Mouse (Mus musculus): ENCODE results near the gene Bst1. TPM values are rescaled to one million over a fixed set of nuclear protein-coding genes. Genes with fewer than 3 reads are reported as not detected.

Bst1 gene
- total and polyA plus RNA-seq, 2 experiments = 0.16 to 0.18 TPM

- Histone ChIP-seq H3K79me2 (ENCODE audit: control insufficient read depth, insufficient read depth, low read length) (no peaks in the 10 kb centered on the region), H3K9ac (ENCODE audit: low read depth, low read length) (no peak overlapping the region), H3K36me3 (ENCODE audit: control insufficient read depth, insufficient read depth, low read length) (no peaks in the 10 kb centered on the region), H3K27ac (replicated peaks; ENCODE audit: insufficient read depth, low read depth, low read length) (no peak overlapping the region), H3K4me1 (ENCODE audit: control insufficient read depth, insufficient read depth, low read length) (no peaks in the 10 kb centered on the region), H3K4me3 (ENCODE audit: insufficient read depth, low read depth, low read length) (no peak overlapping the region), H3K27me3 (ENCODE audit: control insufficient read depth, insufficient read depth, low read length) (no peaks in the 10 kb centered on the region; the same call in 1 of the 2 replicates)
- TF ChIP-seq CTCF (IDR thresholded peaks at IDR 0.05; ENCODE audit: low read depth, low read length) (no peak), POLR2A (IDR thresholded peaks at IDR 0.05; ENCODE audit: extremely low read depth, insufficient read depth, low read length) (no peak)
- 53% methylated on average over 1 of the region's 1 CpGs for WGBS
- no peak for DNase-seq (ENCODE audit: extremely low read depth, low read depth, low spot score)
Measured at GRCm38 (mm10) chr5:43815769-43816168, 2.9 kb upstream of the Bst1 start.

- Histone ChIP-seq H3K27me3 (ENCODE audit: control insufficient read depth, insufficient read depth, low read length) (no peaks in the 10 kb centered on the region; the same call in 1 of the 2 replicates), H3K4me3 (ENCODE audit: insufficient read depth, low read depth, low read length) (no peak overlapping the region)
- WGBS = 49% methylated on average over 11 of the region's 11 CpGs
Measured at GRCm38 (mm10) chr5:43820785-43821184, 2.1 kb downstream of the Bst1 start.

GRCm38 (mm10) chr5:43821538-43821937 lies 2.9 kb downstream of the Bst1 start, which contains the start of gene Fbxl5:
Gene Fbxl5, minus strand, starts transcription at chr5:43821638.
- 87% methylated on average over 19 of the region's 19 CpGs for WGBS
- no peaks in the 10 kb centered on the region for H3K4me1 ChIP-seq (ENCODE audit: control insufficient read depth, insufficient read depth, low read length)

More at GRCm38 (mm10) chr5:43820785-43821184, 2.1 kb downstream of the Bst1 start:
- TF ChIP-seq CTCF (IDR thresholded peaks at IDR 0.05; ENCODE audit: low read depth, low read length) = no peak
- no peak for TF ChIP-seq POLR2A (IDR thresholded peaks at IDR 0.05; ENCODE audit: extremely low read depth, insufficient read depth, low read length)
- Histone ChIP-seq H3K9ac (ENCODE audit: low read depth, low read length) (no peak overlapping the region), H3K4me1 (ENCODE audit: control insufficient read depth, insufficient read depth, low read length) (no peaks in the 10 kb centered on the region), H3K79me2 (ENCODE audit: control insufficient read depth, insufficient read depth, low read length) (no peaks in the 10 kb centered on the region), H3K27ac (replicated peaks; ENCODE audit: insufficient read depth, low read depth, low read length) (no peak overlapping the region), H3K36me3 (ENCODE audit: control insufficient read depth, insufficient read depth, low read length) (no peaks in the 10 kb centered on the region)
- DNase-seq (ENCODE audit: extremely low read depth, low read depth, low spot score) = no peak

GRCm38 (mm10) chr5:43822199-43822598 lies 3.5 kb downstream of the Bst1 start:
- no peaks in the 10 kb centered on the region; the same call in 1 of the 2 replicates for H3K27me3 ChIP-seq (ENCODE audit: control insufficient read depth, insufficient read depth, low read length)
- DNase-seq (ENCODE audit: extremely low read depth, low read depth, low spot score) = no peak
- H3K9ac ChIP-seq (ENCODE audit: low read depth, low read length) = no peak overlapping the region
- no peak overlapping the region for H3K4me3 ChIP-seq (ENCODE audit: insufficient read depth, low read depth, low read length)
- TF ChIP-seq POLR2A (IDR thresholded peaks at IDR 0.05; ENCODE audit: extremely low read depth, insufficient read depth, low read length) (no peak), CTCF (IDR thresholded peaks at IDR 0.05; ENCODE audit: low read depth, low read length) (no peak)
- WGBS = 96% methylated on average over 8 of the region's 8 CpGs
- no peak overlapping the region for H3K27ac ChIP-seq (replicated peaks; ENCODE audit: insufficient read depth, low read depth, low read length)
- H3K79me2 ChIP-seq (ENCODE audit: control insufficient read depth, insufficient read depth, low read length) = no peaks in the 10 kb centered on the region
- H3K36me3 ChIP-seq (ENCODE audit: control insufficient read depth, insufficient read depth, low read length) = no peaks in the 10 kb centered on the region
- H3K4me1 ChIP-seq (ENCODE audit: control insufficient read depth, insufficient read depth, low read length) = no peaks in the 10 kb centered on the region

More at GRCm38 (mm10) chr5:43821538-43821937, 2.9 kb downstream of the Bst1 start, which contains the start of gene Fbxl5:
- Histone ChIP-seq H3K36me3 (ENCODE audit: control insufficient read depth, insufficient read depth, low read length) (no peaks in the 10 kb centered on the region), H3K9ac (ENCODE audit: low read depth, low read length) (no peak within 1 kb of the TSS), H3K27me3 (ENCODE audit: control insufficient read depth, insufficient read depth, low read length) (no peaks in the 10 kb centered on the region; the same call in 1 of the 2 replicates), H3K4me3 (ENCODE audit: insufficient read depth, low read depth, low read length) (no peak within 1 kb of the TSS), H3K27ac (replicated peaks; ENCODE audit: insufficient read depth, low read depth, low read length) (no peak within 1 kb of the TSS), H3K79me2 (ENCODE audit: control insufficient read depth, insufficient read depth, low read length) (no peaks in the 10 kb centered on the region)
- no peak for DNase-seq (ENCODE audit: extremely low read depth, low read depth, low spot score)
- no peak for TF ChIP-seq CTCF (IDR thresholded peaks at IDR 0.05; ENCODE audit: low read depth, low read length)
- TF ChIP-seq POLR2A (IDR thresholded peaks at IDR 0.05; ENCODE audit: extremely low read depth, insufficient read depth, low read length) = no peak

GRCm38 (mm10) chr5:43822824-43823223 lies 4.1 kb downstream of the Bst1 start:
- H3K36me3 ChIP-seq (ENCODE audit: control insufficient read depth, insufficient read depth, low read length) = no peaks in the 10 kb centered on the region
- no peak overlapping the region for H3K4me3 ChIP-seq (ENCODE audit: insufficient read depth, low read depth, low read length)
- no peaks in the 10 kb centered on the region for H3K79me2 ChIP-seq (ENCODE audit: control insufficient read depth, insufficient read depth, low read length)
- H3K27ac ChIP-seq (replicated peaks; ENCODE audit: insufficient read depth, low read depth, low read length) = no peak overlapping the region
- no peak for DNase-seq (ENCODE audit: extremely low read depth, low read depth, low spot score)
- no peaks in the 10 kb centered on the region; the same call in 1 of the 2 replicates for H3K27me3 ChIP-seq (ENCODE audit: control insufficient read depth, insufficient read depth, low read length)
- no peak overlapping the region for H3K9ac ChIP-seq (ENCODE audit: low read depth, low read length)
- WGBS = 55% methylated on average over 3 of the region's 3 CpGs
- H3K4me1 ChIP-seq (ENCODE audit: control insufficient read depth, insufficient read depth, low read length) = no peaks in the 10 kb centered on the region
- no peak for TF ChIP-seq POLR2A (IDR thresholded peaks at IDR 0.05; ENCODE audit: extremely low read depth, insufficient read depth, low read length)
- TF ChIP-seq CTCF (IDR thresholded peaks at IDR 0.05; ENCODE audit: low read depth, low read length) = no peak

GRCm38 (mm10) chr5:43824580-43824979 lies 5.9 kb downstream of the Bst1 start:
- TF ChIP-seq POLR2A (IDR thresholded peaks at IDR 0.05; ENCODE audit: extremely low read depth, insufficient read depth, low read length) (no peak), CTCF (IDR thresholded peaks at IDR 0.05; ENCODE audit: low read depth, low read length) (no peak)
- H3K27me3 ChIP-seq (ENCODE audit: control insufficient read depth, insufficient read depth, low read length) = no peaks in the 10 kb centered on the region; the same call in 1 of the 2 replicates

More at GRCm38 (mm10) chr5:43824580-43824979, 5.9 kb downstream of the Bst1 start:
- Histone ChIP-seq H3K4me1 (ENCODE audit: control insufficient read depth, insufficient read depth, low read length) (no peaks in the 10 kb centered on the region), H3K9ac (ENCODE audit: low read depth, low read length) (no peak overlapping the region), H3K36me3 (ENCODE audit: control insufficient read depth, insufficient read depth, low read length) (no peaks in the 10 kb centered on the region), H3K4me3 (ENCODE audit: insufficient read depth, low read depth, low read length) (no peak overlapping the region), H3K79me2 (ENCODE audit: control insufficient read depth, insufficient read depth, low read length) (no peaks in the 10 kb centered on the region), H3K27ac (replicated peaks; ENCODE audit: insufficient read depth, low read depth, low read length) (no peak overlapping the region)
- no peak for DNase-seq (ENCODE audit: extremely low read depth, low read depth, low spot score)
- 86% methylated on average over 3 of the region's 3 CpGs for WGBS

All from liver, adult 2 months (tissue).